In the genomic region with DNA sequence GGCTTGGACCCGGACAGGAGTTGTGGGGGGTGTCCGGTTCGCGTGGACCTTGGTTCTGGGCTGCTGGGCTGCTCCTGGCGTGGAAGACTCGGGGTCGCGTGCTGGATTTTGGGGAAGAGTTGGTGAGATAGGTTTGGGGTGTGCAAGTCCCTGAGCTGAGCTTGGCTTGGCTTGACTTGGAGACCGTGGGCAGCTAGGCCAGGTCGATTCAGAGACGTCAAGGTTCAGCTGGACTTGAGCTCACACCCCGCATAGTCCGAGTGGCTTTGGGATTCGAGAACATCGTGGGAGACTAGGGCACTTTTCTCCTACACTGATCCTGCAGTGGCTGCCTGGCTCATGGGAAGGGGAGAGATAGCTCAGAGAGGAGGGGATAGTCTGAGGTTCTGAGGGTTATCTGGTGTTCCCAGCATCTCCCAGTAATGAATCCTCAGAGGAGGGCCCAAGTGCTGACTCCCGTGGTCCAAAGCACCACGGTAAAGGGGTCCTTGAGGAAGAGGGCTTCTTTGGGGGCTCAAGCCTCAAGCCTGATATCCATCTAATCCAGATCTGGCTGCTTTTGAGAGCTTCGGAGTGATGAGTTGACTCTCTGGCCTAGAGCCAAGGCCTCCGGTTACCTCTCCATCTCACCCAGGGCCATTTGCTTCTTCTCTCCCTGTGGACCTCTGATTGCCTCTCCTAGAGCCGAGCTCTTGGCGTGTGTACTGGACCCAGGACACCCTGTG, we compare ENCODE assay signal across 8 mouse cellular contexts. TPM values are rescaled to one million over a fixed set of nuclear protein-coding genes. Genes with fewer than 3 reads are reported as not detected.
DNase-seq lines count a peak whose midpoint lies in the region; ATAC-seq and TF ChIP-seq lines count a peak whose summit lies in the region.

No protein-coding gene starts in this region.

- H3K36me3 ChIP-seq in lung, embryonic 14.5 days (ENCODE audit: insufficient read depth): no peaks in the 10 kb centered on the region
- no peaks in the 10 kb centered on the region for H3K36me3 ChIP-seq in hindbrain, embryonic 10.5 days
- no peaks in the 10 kb centered on the region for H3K36me3 ChIP-seq in midbrain, embryonic 10.5 days

- ATAC-seq in lung, embryonic 14.5 days (ENCODE audit: insufficient read depth): no peak
- no peak for ATAC-seq in monocyte, adult 5-6 weeks (replicated peaks; ENCODE audit: insufficient number of reproducible peaks, low FRiP score, low TSS enrichment, poor library complexity, severe bottlenecking)

- intact Hi-C loops in left cerebral cortex, postnatal 4 days (cut with DNase I): no loop called here

- TF ChIP-seq CTCF in lung, embryonic 14.5 days (IDR thresholded peaks at IDR 0.05; ENCODE audit: low read depth): no peak

- no peak overlapping the region for H3K27ac ChIP-seq in lung, embryonic 14.5 days (ENCODE audit: low read depth)
- H3K27ac ChIP-seq in hindbrain, embryonic 10.5 days: peak overlapping the region; percentile 91
- H3K27ac ChIP-seq in midbrain, embryonic 10.5 days (replicated peaks): peak overlapping the region; percentile 87

- WGBS in lung, embryonic 14.5 days: 9% methylated on average over 21 of the region's 21 CpGs
- WGBS in hindbrain, embryonic 10.5 days: 18% methylated on average over 21 of the region's 21 CpGs
- 21% methylated on average over 21 of the region's 21 CpGs for WGBS in midbrain, embryonic 10.5 days

- peak overlapping the region; percentile 71 for H3K9ac ChIP-seq in lung, embryonic 14.5 days

- H3K4me3 ChIP-seq in lung, embryonic 14.5 days (ENCODE audit: low read depth, low read length): peak overlapping the region; percentile 67
- H3K4me3 ChIP-seq in hindbrain, embryonic 10.5 days: peak overlapping the region; percentile 70
- peak overlapping the region; percentile 75 for H3K4me3 ChIP-seq in midbrain, embryonic 10.5 days

- DNase-seq in lung, embryonic 14.5 days: no peak
- no peak for DNase-seq in lung, postnatal 4 days
- DNase-seq in cerebellum, adult 8-10 months: peak; percentile 62
- no peak for DNase-seq in hindbrain, embryonic 10.5 days (ENCODE audit: low spot score)
- DNase-seq in midbrain, embryonic 10.5 days (ENCODE audit: low spot score): no peak
- no peak for DNase-seq in left cerebral cortex, postnatal 4 days
- no peak for DNase-seq in urinary bladder, postnatal 14 days (ENCODE audit: low spot score)

- H3K4me1 ChIP-seq in lung, embryonic 14.5 days (ENCODE audit: insufficient read depth): peaks cover 33% of the 10 kb centered on the region
- H3K4me1 ChIP-seq in hindbrain, embryonic 10.5 days (replicated peaks): peaks cover 68% of the 10 kb centered on the region
- H3K4me1 ChIP-seq in midbrain, embryonic 10.5 days: peaks cover 68% of the 10 kb centered on the region

- no peaks in the 10 kb centered on the region for H3K9me3 ChIP-seq in lung, embryonic 14.5 days (ENCODE audit: low read depth, low read length)
- H3K9me3 ChIP-seq in hindbrain, embryonic 10.5 days: no peaks in the 10 kb centered on the region
- no peaks in the 10 kb centered on the region for H3K9me3 ChIP-seq in midbrain, embryonic 10.5 days (replicated peaks)

- peak overlapping the region; percentile 85 for H3K4me2 ChIP-seq in lung, embryonic 14.5 days

- no peaks in the 10 kb centered on the region for H3K27me3 ChIP-seq in lung, embryonic 14.5 days (ENCODE audit: insufficient read depth, low read length)
- H3K27me3 ChIP-seq in hindbrain, embryonic 10.5 days (ENCODE audit: insufficient read depth, poor library complexity, severe bottlenecking): no peaks in the 10 kb centered on the region
- peaks cover 12% of the 10 kb centered on the region for H3K27me3 ChIP-seq in midbrain, embryonic 10.5 days (ENCODE audit: low read depth, poor library complexity, severe bottlenecking)

RNA-seq across cellular contexts. Expression of gene Ece1, which starts 0.6 kb away (rescaled TPM):
- polyA plus RNA-seq in lung, embryonic 14.5 days (2014; fragmentation: Nextera tagmentation; extraction: Ambion mirVana): 59.3 and 71.2 TPM in 2 replicates
- 33.7 and 37.6 TPM in 2 replicates for polyA plus RNA-seq in hindbrain, embryonic 10.5 days (2016; fragmentation: Nextera tagmentation; extraction: Ambion mirVana)
- 31.6 and 31.7 TPM in 2 replicates for polyA plus RNA-seq in midbrain, embryonic 10.5 days (2016; fragmentation: Nextera tagmentation; extraction: Ambion mirVana)
- total RNA-seq in monocyte, adult 5-6 weeks (2017): 7.1 to 11.7 TPM (median 9.6 TPM) in 3 replicates
- 10 to 100 TPM; 47.3 to 49.5 TPM for total RNA-seq in left cerebral cortex, postnatal 4 days (2021)
